Mouse (Mus musculus) neural tube, embryonic 15.5 days (tissue): ENCODE measurements around the gene March8. TPM values are rescaled to one million over a fixed set of nuclear protein-coding genes. Genes with fewer than 3 reads are reported as not detected.
A peak's percentile ranks its signal among the peaks of the same experiment; 100 is the strongest.
"Not testable (repeated sequence)": the region's sequence is repeated elsewhere in the genome, so short reads cannot be mapped to it uniquely, and the experiment has no call there.

Experiments used
- ATAC-seq: fragments of 200-750 bp; cut with Nextera tagmentation; 2 replicates; pipeline ENCODE4 v1.8.0; 2017; ENCODE audit warnings: mild to moderate bottlenecking, moderate TSS enrichment, moderate library complexity; ENCODE audit not compliant: low FRiP score
- H3K27ac ChIP-seq: fragments of 300-500 bp; sonication (generic); replicated peaks from 2 replicates; pipeline ENCODE4 v1.5.1; 2015; ENCODE audit warnings: mild to moderate bottlenecking, inconsistent platforms
- H3K27me3 ChIP-seq: fragments of 300-500 bp; sonication (generic); replicated peaks from 2 replicates; pipeline ENCODE4 v1.6.1; 2015; ENCODE audit warnings: inconsistent platforms
- H3K36me3 ChIP-seq: fragments of 300-500 bp; sonication (generic); 2 replicates; pipeline ENCODE4 v1.6.1; 2015; ENCODE audit warnings: inconsistent platforms
- H3K4me1 ChIP-seq: fragments of 300-500 bp; sonication (generic); 2 replicates; pipeline ENCODE4 v1.6.1; 2015; ENCODE audit warnings: inconsistent platforms
- H3K4me2 ChIP-seq: fragments of 300-500 bp; sonication (generic); 2 replicates; pipeline ENCODE4 v1.6.1; 2015; ENCODE audit warnings: inconsistent platforms, mild to moderate bottlenecking, moderate library complexity
- H3K4me3 ChIP-seq: fragments of 300-500 bp; sonication (generic); replicated peaks from 2 replicates; pipeline ENCODE4 v1.5.1; 2015; ENCODE audit warnings: mild to moderate bottlenecking, inconsistent platforms
- H3K9ac ChIP-seq: fragments of 300-500 bp; sonication (generic); replicated peaks from 2 replicates; pipeline ENCODE4 v1.6.1; 2015; ENCODE audit warnings: mild to moderate bottlenecking, inconsistent platforms
- H3K9me3 ChIP-seq: fragments of 300-500 bp; sonication (generic); replicated peaks from 2 replicates; pipeline ENCODE4 v1.6.1; 2016; ENCODE audit warnings: inconsistent platforms
- WGBS: fragments of 180-500 bp; shearing (Covaris S2); methylation state at CpG from one replicate; pipeline ENCODE4 v1.1.7; 2015; ENCODE audit warnings: mixed read lengths; 5-methylcytosine and 5-hydroxymethylcytosine counted together
- polyA plus RNA-seq: library from polyadenylated mRNA; unstranded; fragments of >200 nt; fragmentation: Nextera tagmentation; extraction: Ambion mirVana; gene quantifications from 2 replicates; pipeline ENCODE4 v1.2.1, GENCODE M21; 2015

March8 gene
- polyA plus RNA-seq, 1 experiment from 2014 or later: 56.0 TPM

DNA sequence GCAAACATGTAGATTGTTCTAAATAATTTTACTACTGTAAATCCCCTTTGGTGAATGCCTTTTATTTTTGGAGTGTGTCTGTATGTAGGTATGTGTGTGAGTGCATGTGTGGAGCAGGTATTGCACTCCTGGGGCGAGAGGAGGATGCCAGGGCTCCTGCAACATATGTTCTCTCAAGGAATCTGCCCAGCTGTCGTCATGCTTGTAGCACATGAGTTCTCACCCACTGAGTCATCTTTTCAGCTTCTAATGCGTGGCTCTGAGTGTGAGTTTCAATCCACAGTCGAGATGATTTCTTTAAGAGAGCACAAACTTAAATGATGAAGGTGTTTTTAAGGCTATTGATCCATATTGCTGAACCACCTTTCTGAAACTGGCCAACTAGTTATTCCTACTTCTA, 13.7 kb downstream of the March8 start:
- Histone ChIP-seq H3K27me3 (no peaks in the 10 kb centered on the region), H3K4me2 (no peak overlapping the region), H3K9ac (no peak overlapping the region), H3K4me1 (no peaks in the 10 kb centered on the region), H3K27ac (no peak overlapping the region), H3K4me3 (no peak overlapping the region), H3K9me3 (no peaks in the 10 kb centered on the region), H3K36me3 (no peaks in the 10 kb centered on the region)
- WGBS: 83% methylated on average over 4 of the region's 4 CpGs
- no peak for ATAC-seq

DNA sequence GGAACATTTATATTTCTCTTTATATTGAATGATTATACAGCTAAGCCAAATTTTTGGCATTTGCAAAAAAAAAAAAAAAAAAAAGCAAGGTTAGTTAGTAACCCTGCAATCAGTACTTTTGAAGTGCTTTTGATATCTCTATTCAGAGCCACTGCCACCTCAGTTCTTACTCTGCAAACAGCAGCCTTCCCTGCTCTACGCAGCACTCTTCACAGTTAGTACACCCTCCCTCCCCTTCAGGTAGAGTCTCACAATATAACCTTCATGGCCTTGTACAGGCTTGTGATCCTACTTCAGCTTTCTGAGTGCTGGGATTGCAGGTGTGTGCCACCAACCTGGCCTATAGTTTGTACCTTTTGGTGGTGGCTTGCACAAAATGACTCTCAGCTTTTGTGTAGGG, 15.6 kb downstream of the March8 start:
- no peaks in the 10 kb centered on the region for H3K36me3 ChIP-seq
- no peak overlapping the region for H3K4me3 ChIP-seq
- no peak overlapping the region for H3K4me2 ChIP-seq
- 89% methylated on average over 1 of the region's 1 CpGs for WGBS
- no peak for ATAC-seq
- no peak overlapping the region for H3K27ac ChIP-seq
- H3K9me3 ChIP-seq: no peaks in the 10 kb centered on the region
- H3K27me3 ChIP-seq: no peaks in the 10 kb centered on the region
- H3K9ac ChIP-seq: no peak overlapping the region
- H3K4me1 ChIP-seq: no peaks in the 10 kb centered on the region

DNA sequence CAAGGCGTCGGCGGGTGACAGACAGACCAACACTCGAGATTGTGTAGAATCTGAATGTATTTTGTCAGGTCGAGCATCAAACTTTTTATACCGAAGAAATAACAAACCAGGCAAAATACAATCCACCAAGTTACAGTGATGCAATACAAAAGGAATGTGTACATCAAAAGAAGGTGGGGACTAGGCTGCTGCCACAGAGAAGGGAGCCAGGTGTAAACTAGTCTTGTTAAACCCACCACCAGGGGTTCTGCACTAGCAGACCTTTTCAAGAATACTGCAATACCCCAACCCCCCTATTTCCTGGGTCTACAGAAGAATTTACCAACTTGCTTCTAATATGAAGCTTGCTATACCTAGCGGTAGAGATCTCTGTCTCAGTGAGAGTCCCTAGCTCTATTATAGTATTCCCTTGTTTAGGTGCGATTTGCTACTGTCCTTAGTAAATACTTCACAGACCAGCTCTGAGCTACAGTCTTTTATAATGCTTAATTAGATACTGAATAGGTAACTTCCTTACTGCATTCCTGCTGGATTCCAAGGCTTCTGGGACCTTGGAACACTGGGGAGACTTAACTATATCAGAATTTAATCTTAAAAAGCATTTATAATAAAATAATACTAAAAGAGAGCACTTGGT, 18.6 kb downstream of the March8 start:
- H3K27ac ChIP-seq, H3K27me3 ChIP-seq, H3K9me3 ChIP-seq, ATAC-seq, H3K4me1 ChIP-seq, H3K9ac ChIP-seq, H3K4me3 ChIP-seq, H3K4me2 ChIP-seq, H3K36me3 ChIP-seq: not testable (repeated sequence)
- WGBS: 80% methylated on average over 8 of the region's 8 CpGs

DNA sequence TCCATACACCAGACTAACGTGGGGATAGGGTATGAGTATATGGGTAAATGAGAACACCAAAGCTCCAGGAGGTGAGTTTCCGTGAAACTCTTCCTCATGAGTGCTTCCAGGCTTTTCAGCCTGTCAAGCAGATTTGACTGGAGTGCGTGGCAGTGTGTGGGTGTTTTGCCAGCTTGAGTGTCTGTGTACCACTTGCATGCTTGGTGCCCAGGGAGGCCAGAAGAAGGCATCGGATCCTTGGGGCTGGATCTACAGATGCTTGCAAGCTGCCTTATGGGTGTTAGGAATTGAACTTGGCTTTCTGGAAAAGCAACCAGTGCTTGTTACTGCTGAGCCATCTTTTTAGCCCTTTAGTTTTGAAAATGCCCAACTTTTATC, 19.1 kb downstream of the March8 start:
- H3K4me1 ChIP-seq: 0 out of 2 replicates have a peak, but pooled peaks cover 2% of the 10 kb centered on the region
- WGBS: 83% methylated on average over 4 of the region's 4 CpGs
- no peaks in the 10 kb centered on the region for H3K27me3 ChIP-seq
- no peak for ATAC-seq
- no peak overlapping the region for H3K27ac ChIP-seq
- H3K4me2 ChIP-seq: no peak overlapping the region
- no peaks in the 10 kb centered on the region for H3K9me3 ChIP-seq
- no peak overlapping the region for H3K9ac ChIP-seq
- no peak overlapping the region for H3K4me3 ChIP-seq
- no peaks in the 10 kb centered on the region for H3K36me3 ChIP-seq

DNA sequence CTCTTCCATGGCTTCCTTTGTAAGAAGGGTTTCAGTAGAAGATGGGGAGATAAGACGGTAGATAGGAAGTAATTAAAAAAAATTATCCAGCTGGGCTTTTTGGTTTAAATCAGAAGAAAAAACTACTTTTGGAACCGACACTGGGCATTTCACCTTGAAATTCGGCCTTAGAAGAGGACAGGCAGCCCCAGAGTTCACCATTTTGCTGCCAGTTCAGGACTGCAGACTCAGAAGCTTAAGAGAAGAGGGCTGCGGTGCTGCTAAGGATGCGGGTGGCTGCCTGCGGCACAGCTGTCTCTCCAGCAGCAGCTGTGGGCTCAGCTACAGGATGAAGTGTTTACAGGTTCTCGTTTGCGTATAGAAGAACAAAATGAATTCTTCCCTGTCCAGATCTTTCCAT, 20.2 kb downstream of the March8 start:
- Histone ChIP-seq H3K9ac (no peak overlapping the region), H3K27me3 (no peaks in the 10 kb centered on the region)
- WGBS: 79% methylated on average over 8 of the region's 8 CpGs

DNA sequence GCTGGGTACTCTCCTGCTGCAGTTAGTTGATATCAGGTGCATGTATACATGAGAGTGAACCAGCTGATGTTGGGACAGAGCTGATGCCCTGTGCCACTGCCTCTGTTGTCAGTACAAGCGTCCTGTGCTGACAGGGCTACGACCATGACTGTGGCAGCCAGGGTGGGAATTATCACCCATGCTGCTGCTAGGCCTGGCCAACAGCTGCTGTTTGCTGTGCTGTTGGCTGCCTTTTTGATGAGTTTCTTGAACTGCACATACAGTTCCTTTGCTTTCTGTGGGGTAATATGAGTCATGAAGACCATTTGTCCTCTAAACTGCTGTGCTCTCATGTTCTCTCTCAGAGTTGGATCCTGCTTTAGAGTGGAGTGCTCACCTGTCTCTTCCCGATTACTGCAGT, 21.4 kb downstream of the March8 start:
- Histone ChIP-seq H3K36me3 (no peaks in the 10 kb centered on the region), H3K27ac (0 out of 2 replicates have a peak overlapping the region, but pooled peaks have one; percentile 3), H3K27me3 (no peaks in the 10 kb centered on the region), H3K9me3 (no peaks in the 10 kb centered on the region), H3K4me2 (no peak overlapping the region), H3K4me1 (0 out of 2 replicates have a peak, but pooled peaks cover 2% of the 10 kb centered on the region), H3K4me3 (no peak overlapping the region), H3K9ac (no peak overlapping the region)
- 82% methylated on average over 3 of the region's 3 CpGs for WGBS
- no peak for ATAC-seq

More for the DNA sequence above, 20.2 kb downstream of the March8 start:
- ATAC-seq: no peak
- Histone ChIP-seq H3K4me3 (no peak overlapping the region), H3K9me3 (no peaks in the 10 kb centered on the region), H3K27ac (no peak overlapping the region), H3K4me2 (no peak overlapping the region), H3K36me3 (no peaks in the 10 kb centered on the region), H3K4me1 (0 out of 2 replicates have a peak, but pooled peaks cover 2% of the 10 kb centered on the region)

DNA sequence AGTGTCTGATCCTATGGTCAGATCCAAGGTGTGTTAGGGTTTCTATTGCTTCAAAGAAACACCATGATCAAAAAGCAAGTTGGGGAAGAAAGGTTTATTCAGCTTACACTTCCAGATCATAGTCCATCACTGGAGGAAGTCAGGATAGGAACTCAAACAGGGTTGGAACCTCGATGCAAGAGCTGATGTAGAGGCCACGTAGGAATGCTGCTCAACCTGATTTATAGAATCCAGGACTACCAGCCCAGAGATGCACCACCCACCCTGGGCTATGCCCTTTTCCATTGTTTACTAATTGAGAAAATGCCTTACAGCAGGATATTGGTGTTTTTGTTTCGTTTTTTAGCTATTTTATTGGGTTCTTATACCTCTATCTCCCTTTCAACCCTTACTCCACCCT, 23.6 kb downstream of the March8 start:
- ATAC-seq: no peak
- H3K4me3 ChIP-seq: no peak overlapping the region
- 0 out of 2 replicates have a peak, but pooled peaks cover 2% of the 10 kb centered on the region for H3K4me1 ChIP-seq
- H3K9me3 ChIP-seq: no peaks in the 10 kb centered on the region
- H3K36me3 ChIP-seq: no peaks in the 10 kb centered on the region
- no peak overlapping the region for H3K9ac ChIP-seq
- WGBS: 90% methylated on average over 3 of the region's 3 CpGs
- H3K4me2 ChIP-seq: no peak overlapping the region
- no peaks in the 10 kb centered on the region for H3K27me3 ChIP-seq
- no peak overlapping the region for H3K27ac ChIP-seq

DNA sequence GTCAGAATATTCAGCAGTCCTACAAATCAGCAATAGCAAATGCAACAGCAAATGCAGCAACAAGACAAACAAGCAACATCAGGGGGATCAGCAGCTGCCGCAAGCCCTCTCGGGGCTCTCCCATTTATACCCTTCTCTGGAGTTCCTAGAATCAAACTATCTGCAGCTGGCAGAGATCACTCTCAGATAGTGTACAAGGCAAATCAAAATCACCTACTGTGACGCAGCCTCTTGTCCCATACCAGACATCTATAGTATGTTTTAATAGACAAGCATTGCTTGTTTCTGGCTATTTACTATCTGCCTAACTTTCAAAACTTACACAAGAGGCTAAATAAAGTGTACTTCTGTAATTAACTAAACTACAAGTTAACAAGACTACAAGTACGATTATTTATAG, 24.2 kb downstream of the March8 start:
- ATAC-seq: no peak
- Histone ChIP-seq H3K27me3 (no peaks in the 10 kb centered on the region), H3K4me3 (no peak overlapping the region), H3K27ac (no peak overlapping the region), H3K9ac (no peak overlapping the region), H3K4me2 (no peak overlapping the region), H3K4me1 (0 out of 2 replicates have a peak, but pooled peaks cover 2% of the 10 kb centered on the region), H3K36me3 (no peaks in the 10 kb centered on the region), H3K9me3 (no peaks in the 10 kb centered on the region)
- 86% methylated on average over 4 of the region's 4 CpGs for WGBS

DNA sequence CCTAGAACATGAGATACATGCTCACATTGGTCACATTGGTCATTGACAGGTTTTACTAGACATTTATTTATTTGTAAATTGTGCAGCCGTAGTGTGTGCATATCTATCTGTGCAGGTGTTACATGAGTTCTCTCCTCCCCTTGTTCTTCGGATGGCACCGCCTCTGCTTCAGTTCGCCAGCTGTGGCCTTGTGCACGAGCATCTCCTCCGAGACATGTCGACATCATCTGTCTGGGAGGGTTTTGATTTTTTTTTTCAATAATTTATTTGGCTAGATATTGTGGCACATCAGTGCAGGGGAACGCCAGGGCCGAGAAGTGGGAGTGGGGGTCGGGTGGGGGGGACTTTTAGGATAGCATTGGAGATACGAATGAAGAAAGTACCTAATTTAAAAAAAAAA, 30.1 kb downstream of the March8 start:
- H3K4me1 ChIP-seq: no peaks in the 10 kb centered on the region
- H3K9me3 ChIP-seq: no peaks in the 10 kb centered on the region
- no peak overlapping the region for H3K9ac ChIP-seq
- H3K4me3 ChIP-seq: no peak overlapping the region
- H3K36me3 ChIP-seq: no peaks in the 10 kb centered on the region
- no peak overlapping the region for H3K27ac ChIP-seq
- no peaks in the 10 kb centered on the region for H3K27me3 ChIP-seq
- 66% methylated on average over 11 of the region's 11 CpGs for WGBS
- no peak for ATAC-seq
- no peak overlapping the region for H3K4me2 ChIP-seq

DNA sequence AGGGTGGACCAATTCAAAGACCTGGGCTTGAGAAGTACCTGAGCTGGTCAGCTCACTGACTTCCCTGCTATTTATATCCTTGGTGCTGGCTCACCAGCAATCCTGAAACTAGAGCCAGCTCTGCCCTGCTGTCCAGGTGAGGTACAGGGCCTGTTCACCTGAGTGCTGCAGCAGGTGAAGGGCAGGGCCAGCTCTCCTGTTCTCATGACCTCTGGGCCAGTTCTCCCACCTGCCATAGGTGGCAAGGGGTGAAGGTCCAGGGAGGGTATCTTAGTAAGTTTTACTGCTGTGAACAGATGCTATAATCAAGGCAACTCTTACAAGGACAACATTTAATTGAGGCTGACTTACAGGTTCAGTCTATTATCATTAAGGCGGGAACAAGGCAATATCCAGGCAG, 32.0 kb downstream of the March8 start:
- no peak for ATAC-seq
- Histone ChIP-seq H3K27ac (no peak overlapping the region), H3K9me3 (no peaks in the 10 kb centered on the region), H3K4me3 (no peak overlapping the region), H3K9ac (no peak overlapping the region), H3K36me3 (no peaks in the 10 kb centered on the region), H3K4me2 (no peak overlapping the region), H3K4me1 (0 out of 2 replicates have a peak, but pooled peaks cover 5% of the 10 kb centered on the region), H3K27me3 (no peaks in the 10 kb centered on the region)
- 93% methylated on average over 1 of the region's 1 CpGs for WGBS

DNA sequence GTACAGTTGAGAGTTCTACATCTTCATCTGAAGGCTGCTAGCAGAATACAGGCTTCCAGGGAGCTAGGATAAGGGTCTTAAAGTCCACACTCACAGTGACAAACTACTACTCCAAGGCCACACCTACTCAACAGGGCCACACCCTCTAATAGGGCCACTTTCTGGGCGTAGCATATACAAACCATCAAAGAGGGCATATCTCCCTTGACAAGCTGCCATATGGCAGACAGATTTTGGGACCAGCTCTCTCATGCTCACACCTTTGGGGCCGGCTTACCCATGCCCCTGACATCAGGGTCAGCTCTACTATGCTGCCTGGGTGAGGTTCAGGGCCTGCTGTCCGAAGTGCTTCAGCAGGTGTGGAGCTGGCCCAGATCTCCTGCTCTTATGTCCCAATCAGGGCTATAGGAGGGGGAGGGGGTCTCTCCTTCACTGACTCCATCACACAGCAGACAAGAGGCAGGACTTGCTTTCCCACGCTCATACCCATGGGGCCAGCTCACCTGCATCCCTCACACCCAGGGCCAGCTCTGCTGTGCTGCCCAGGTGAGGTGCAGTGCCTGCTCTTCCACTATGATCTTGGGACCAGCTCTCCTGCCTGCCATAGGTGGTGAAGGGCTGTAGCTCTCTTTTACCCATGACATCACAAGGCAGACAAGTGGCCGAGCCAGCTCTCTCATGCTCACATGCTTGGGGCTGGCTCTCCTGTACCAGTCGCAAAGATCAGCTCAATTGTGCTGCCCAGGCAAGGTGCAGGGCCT, 32.6 kb downstream of the March8 start:
- Histone ChIP-seq H3K9ac (no peak overlapping the region), H3K4me1 (0 out of 2 replicates have a peak, but pooled peaks cover 5% of the 10 kb centered on the region), H3K27me3 (no peaks in the 10 kb centered on the region), H3K4me3 (no peak overlapping the region), H3K9me3 (no peaks in the 10 kb centered on the region), H3K4me2 (no peak overlapping the region), H3K27ac (no peak overlapping the region), H3K36me3 (no peaks in the 10 kb centered on the region)
- WGBS: 91% methylated on average over 6 of the region's 6 CpGs
- ATAC-seq: no peak

DNA sequence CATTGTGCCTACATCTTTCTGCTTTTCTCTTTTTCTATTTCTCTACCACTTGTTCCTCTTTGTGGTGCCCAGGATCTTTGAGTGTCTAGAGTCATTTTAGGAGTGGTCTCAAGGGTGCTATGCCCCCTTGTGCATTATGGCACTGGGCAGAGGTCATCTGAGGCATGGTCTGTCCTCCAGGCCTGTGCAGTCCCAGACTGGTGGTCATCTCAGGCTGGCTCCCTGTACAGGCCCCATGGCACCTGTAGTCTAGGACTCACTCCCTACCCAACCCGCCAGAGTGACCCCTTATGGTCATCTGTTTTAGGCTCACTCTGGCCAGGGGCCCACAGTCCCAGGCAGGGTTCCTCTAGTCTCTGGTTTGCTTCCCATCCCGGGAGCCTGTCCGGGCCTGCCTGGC, 33.7 kb downstream of the March8 start:
- no peak overlapping the region for H3K9ac ChIP-seq
- 97% methylated on average over 3 of the region's 3 CpGs for WGBS
- no peak overlapping the region for H3K27ac ChIP-seq
- no peaks in the 10 kb centered on the region for H3K27me3 ChIP-seq
- no peak overlapping the region for H3K4me3 ChIP-seq
- H3K4me1 ChIP-seq: 0 out of 2 replicates have a peak, but pooled peaks cover 5% of the 10 kb centered on the region
- no peaks in the 10 kb centered on the region for H3K36me3 ChIP-seq
- ATAC-seq: no peak
- no peaks in the 10 kb centered on the region for H3K9me3 ChIP-seq
- H3K4me2 ChIP-seq: no peak overlapping the region
